Mouse (Mus musculus): ENCODE measurements around the gene Gpr88.

Gene Gpr88

GRCm38 (mm10) chr3:116200060-116200459 is 53.2 kb downstream of the Gpr88 start:
- no peak for DNase-seq (ENCODE audit: low spot score in 2 of 2)

All from frontal cortex, postnatal 10 days (tissue).